Mouse (Mus musculus) T-helper 1 cell (primary cell): ENCODE results near the gene Fam160b1.

Experiments
- in situ Hi-C: fragments of 300-600 bp; cut with MboI, MseI; formaldehyde crosslinking; loops from one replicate; pipeline ENCODE4 v1.15.1; 2025; ENCODE audit warnings: high pct_unique_total_duplicates

Fam160b1 gene

GRCm38 (mm10) chr19:57364942-57365673 is 4.6 kb downstream of the Fam160b1 start:
- in situ Hi-C loops, result no loop called here

- in situ Hi-C loops, result no loop called here
These were observed 5.5 kb downstream of the Fam160b1 start for GRCm38 (mm10) chr19:57366007-57366406.

GRCm38 (mm10) chr19:57366626-57367025 is 6.1 kb downstream of the Fam160b1 start:
- in situ Hi-C loops, result no loop called here

DNA sequence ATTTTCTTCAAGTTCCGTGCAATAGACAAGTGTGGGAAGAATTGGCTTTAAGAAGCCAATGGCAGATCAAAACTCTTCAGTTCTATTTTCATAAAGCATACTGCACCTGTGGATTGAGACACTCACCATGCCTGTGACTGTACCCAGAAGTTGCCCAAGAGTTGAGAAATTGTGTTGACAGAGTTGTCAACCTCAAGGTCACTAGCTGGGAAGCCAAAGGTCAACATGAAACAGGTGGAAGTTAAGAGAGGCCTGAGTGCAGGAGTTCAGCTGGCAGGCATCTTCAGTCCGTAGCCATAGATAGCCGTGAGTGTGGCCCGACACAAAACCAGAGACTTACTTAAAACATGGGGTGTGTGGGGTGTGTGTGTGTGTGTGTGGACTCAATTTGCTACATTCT is 6.7 kb downstream of the Fam160b1 start:
- in situ Hi-C loops, result no loop called here

DNA sequence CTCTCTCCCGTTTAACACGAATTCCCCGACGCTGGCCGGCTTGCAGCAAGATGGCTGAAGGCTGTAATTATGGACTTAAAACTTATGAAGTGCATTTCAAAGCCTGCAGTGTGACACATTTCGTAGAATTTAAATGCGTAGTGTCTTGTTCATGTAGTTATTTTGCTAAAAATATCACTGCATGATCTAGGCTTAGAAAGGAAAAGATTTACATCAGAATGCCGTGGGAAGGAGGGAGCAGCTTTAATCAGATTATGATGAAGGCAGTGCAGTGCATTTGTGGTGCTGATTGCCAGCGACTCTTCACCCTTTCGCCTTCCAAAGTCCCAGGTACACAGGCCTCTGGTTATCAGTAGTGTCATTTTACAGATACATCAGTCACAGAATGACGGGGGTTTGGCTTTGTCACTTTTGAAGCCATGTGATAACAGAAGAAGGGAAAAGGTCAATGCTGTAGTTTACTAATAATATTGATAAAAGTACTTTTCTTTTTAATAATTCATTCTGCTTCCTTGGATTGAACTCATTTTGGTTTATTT is 7.4 kb downstream of the Fam160b1 start:
- in situ Hi-C loops, result no loop called here

DNA sequence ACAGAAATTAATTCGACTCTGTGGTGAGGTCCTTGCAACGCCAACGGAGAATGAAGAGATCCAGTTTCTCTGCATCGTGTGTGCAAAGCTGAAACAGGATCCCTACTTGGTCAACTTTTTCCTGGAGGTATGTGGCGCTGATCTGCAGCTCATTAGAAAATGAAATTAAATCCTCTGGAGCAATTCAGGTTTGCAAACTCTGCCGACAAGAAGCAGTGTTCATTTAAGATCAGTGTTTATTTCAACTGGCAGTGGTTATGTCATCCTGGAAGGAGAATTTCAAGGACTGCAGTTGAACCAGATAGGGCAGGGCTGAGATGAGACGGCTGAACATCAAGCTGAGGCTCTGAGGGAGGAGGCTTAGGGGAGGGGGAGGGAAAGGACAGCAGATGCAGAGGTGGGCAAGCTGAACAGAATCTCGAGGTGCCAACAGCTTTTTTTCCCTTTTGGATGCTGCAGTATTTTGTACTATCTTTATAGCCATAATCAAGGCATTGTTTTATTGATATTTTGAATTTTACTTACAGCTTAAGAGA is 12.9 kb downstream of the Fam160b1 start:
- in situ Hi-C loops, result no loop called here

GRCm38 (mm10) chr19:57375161-57375560 is 14.7 kb downstream of the Fam160b1 start:
- in situ Hi-C loops, result no loop called here

DNA sequence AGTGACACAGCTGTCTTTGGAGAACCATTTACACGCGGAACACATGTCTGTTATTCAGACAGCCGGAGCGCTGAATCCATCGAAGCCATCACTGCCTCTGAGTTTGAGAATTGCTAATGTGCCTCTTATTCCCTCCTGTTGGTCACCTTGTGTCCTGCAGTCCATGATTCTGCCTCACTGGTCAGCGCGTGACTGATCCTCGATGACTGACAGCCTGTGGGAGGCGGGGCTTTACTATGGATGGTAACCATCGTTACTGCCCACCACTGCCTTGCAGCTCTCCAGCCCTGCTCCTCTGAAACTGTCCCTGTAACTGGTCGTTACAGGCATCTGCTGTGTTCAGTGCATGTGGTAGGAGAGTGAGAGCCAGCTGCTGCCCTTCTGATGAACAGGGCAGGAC is 15.3 kb downstream of the Fam160b1 start:
- in situ Hi-C loops, result no loop called here

DNA sequence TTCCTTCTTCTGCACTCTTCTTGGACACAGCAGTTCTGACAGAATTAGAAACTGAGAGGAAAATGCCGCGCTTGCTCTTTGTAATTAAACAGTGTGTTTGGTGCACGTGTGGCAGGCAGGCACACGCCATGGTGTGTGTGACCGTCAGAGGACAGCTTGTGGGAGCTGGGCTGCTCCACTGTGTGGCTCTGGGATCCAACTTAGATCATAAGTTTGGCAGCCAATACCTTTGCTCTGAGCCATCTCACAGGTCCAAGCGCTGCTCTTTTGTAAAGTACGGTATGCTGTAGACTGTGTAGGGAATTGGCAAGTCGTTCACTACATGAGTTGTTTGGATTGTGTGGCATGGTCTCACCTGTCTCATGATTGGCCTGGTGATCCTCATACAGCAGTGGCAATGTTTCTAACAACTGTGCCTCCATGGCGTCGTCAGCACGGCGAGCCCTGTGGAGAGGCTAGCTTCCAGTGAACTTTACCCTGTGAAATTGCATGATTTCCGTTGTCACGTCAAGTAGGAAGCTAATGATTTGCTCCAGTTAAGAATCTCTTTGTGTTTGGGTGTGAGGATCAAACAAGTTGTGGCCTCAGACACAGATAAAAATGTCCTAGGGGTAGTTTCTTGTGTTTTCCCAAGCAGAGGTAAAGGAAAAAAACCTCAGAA is 16.7 kb downstream of the Fam160b1 start:
- in situ Hi-C loops, result no loop called here

DNA sequence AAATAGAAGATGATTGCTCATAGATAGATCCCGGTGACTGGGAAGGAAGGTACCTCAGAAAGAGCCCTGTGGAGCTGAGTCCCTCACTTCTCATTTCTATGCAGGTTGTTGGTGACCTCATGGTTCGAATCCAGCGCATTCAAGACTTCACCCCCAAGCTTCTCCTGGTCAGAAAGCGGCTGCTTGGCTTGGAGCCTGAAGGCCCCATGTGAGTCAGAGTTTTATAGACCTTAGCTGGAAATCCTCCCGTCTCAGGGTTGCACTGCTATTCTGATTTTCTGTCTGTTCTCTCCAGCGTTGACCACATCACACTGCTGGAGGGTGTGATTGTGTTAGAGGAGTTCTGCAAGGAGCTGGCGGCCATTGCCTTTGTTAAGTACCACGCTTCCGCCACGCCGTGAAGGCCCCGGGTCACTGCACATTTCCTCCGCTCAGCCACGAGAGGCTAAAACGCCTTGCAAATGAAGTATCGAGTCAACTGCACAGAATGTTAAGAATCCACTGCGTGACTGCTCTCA is 25.8 kb downstream of the Fam160b1 start:
- in situ Hi-C loops, result no loop called here

GRCm38 (mm10) chr19:57391545-57391944 is 31.1 kb downstream of the Fam160b1 start:
- in situ Hi-C loops, result no loop called here

- in situ Hi-C loops, result no loop called here
These were observed 33.0 kb downstream of the Fam160b1 start for GRCm38 (mm10) chr19:57393357-57393957.

DNA sequence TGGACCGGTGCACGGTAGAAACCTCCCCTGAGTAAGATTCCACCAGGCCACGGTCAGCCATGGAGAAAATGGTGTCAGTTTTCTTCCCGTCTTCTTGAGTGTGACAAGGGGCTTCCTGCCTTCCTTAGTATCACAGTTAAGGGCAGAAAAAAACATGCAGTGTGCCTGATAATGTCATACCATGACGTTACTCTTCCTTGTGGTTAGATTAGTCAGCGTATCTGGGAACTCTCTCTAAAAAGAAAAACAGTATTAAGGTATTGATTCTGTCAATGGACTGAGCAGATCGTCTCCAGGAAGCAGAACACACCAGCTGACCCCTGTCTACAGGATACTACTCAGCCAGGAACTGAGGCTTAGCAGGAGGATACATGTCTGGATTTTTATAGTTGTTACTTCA is 36.1 kb downstream of the Fam160b1 start:
- in situ Hi-C loops, result no loop called here

GRCm38 (mm10) chr19:57402364-57402763 is 41.9 kb downstream of the Fam160b1 start:
- in situ Hi-C loops, result loop anchor here (5.0 kb wide), 1 partner anchor 245 kb away; no protein-coding TSS in a partner anchor

GRCm38 (mm10) chr19:57403700-57404501 is 43.4 kb downstream of the Fam160b1 start:
- in situ Hi-C loops, result loop anchor here (5.0 kb wide), 1 partner anchor 243 kb away; no protein-coding TSS in a partner anchor

- in situ Hi-C loops, result loop anchor here (5.0 kb wide), 1 partner anchor 243 kb away; no protein-coding TSS in a partner anchor
These were observed 44.0 kb downstream of the Fam160b1 start for GRCm38 (mm10) chr19:57404502-57404848.

- in situ Hi-C loops, result no loop called here
These were observed 47.5 kb downstream of the Fam160b1 start for GRCm38 (mm10) chr19:57407947-57408346.

- in situ Hi-C loops, result loop anchor here (5.0 kb wide), 1 partner anchor 41 kb away; the partner anchor contains the start of gene Trub1
These were observed 51.1 kb downstream of the Fam160b1 start for GRCm38 (mm10) chr19:57411375-57412196.

DNA sequence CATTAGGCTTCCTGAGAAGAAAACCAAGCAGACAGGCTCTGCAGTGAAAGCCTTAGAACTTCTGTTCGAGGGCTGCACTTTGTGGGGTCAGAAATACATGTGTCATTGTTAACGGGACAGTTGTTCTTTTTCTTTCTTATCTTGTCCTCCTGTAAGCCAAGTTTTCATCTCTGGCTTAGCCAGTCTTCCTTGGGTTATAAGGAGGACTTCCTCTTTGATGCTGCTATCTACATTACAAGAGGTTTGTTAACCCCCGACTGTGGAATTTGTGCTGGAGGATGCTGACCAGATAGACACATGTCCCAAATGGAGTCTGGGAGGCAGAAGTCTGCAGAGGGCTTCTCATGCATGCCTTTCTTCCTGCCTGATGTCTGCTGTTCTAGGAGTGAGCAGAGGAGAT is 52.7 kb downstream of the Fam160b1 start:
- in situ Hi-C loops, result loop anchor here (5.0 kb wide), 1 partner anchor 39 kb away; the partner anchor contains the start of gene Trub1

DNA sequence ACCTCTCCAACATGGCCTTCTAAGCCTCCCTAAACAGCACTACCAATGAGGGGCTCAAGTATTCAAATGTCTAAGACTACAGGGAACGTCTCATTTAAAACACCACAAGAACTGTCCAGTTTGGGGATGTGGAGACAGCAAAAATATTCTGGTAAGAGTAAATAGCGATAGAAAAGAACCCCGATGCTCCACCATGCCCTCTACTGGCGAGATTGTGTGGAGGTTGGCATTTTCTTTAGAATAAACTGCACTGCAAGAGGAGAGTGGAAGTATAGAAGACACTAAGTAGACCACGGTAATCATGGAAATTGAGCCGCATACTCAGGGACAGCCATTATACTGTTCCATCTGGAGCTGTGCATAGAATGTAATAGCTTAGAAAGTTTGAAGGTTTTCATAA is 53.4 kb downstream of the Fam160b1 start:
- in situ Hi-C loops, result loop anchor here (5.0 kb wide), 1 partner anchor 38 kb away; the partner anchor contains the start of gene Trub1
